Mouse (Mus musculus) megakaryocyte, embryonic 14.5 days (primary cell): ENCODE data around the gene Nedd8.

ENCODE experiments used
- FLI1 ChIP-seq: IDR thresholded peaks from 2 replicates; pipeline ENCODE4 v1.6.1; 2012; ENCODE audit warnings: low read length, inconsistent platforms, mixed read lengths
- GATA1 ChIP-seq: IDR thresholded peaks from 3 replicates; pipeline ENCODE4 v1.6.1; 2012; ENCODE audit warnings: mixed read lengths, low read length, inconsistent platforms, borderline replicate concordance

GRCm38 (mm10) chr14:55677615-55678014, 5.7 kb upstream of the Nedd8 start:
- TF ChIP-seq GATA1 (no peak), FLI1 (no peak)
